Mouse (Mus musculus) G1E (cell line): ENCODE measurements around the gene Edaradd.

Source experiments
- CTCF ChIP-seq: IDR thresholded peaks from 2 replicates; pipeline ENCODE4 v1.5.1; 2012; ENCODE audit warnings: low read depth, low read length, inconsistent platforms, mixed read lengths
- GATA1 ChIP-seq: IDR thresholded peaks from 2 replicates; pipeline ENCODE4 v1.6.1; 2012; ENCODE audit warnings: borderline replicate concordance, low read length, inconsistent platforms, mixed read lengths
- GATA2 ChIP-seq: IDR thresholded peaks from 2 replicates; pipeline ENCODE4 v1.6.1; 2012; ENCODE audit warnings: low read depth, low read length, inconsistent platforms, borderline replicate concordance
- POLR2AphosphoS5 ChIP-seq: IDR thresholded peaks from 2 replicates; pipeline ENCODE4 v1.6.1; 2012; ENCODE audit warnings: low read depth, low read length, inconsistent platforms; ENCODE audit not compliant: insufficient replicate concordance
- TAL1 ChIP-seq: conservative IDR thresholded peaks from 2 replicates; pipeline ENCODE4 v1.6.1; 2012; ENCODE audit warnings: low read depth, low read length, inconsistent platforms, mixed read lengths

- no peak for TF ChIP-seq CTCF
- TF ChIP-seq GATA1: no peak
- no peak for TF ChIP-seq POLR2AphosphoS5
- TF ChIP-seq TAL1: no peak
- TF ChIP-seq GATA2: no peak
Observed at GRCm38 (mm10) chr13:12519955-12520584, at the start of gene Edaradd.
